Mouse (Mus musculus) 3T3-L1 (cell line): ENCODE data around the gene Ypel4.
"Not testable (repeated sequence)": the region's sequence is repeated elsewhere in the genome, so short reads cannot be mapped to it uniquely, and the experiment has no call there.

Source experiments
- DNase-seq: peaks from one replicate; pipeline ENCODE4 v3.0.0-alpha.2; 2015; ENCODE audit warnings: low read depth, low spot score

The Ypel4 gene

GRCm38 (mm10) chr2:84727172-84727858 is 6.5 kb upstream of the Ypel4 start, which contains the start of gene Clp1:
TSS of gene Clp1 (minus strand) at chr2:84727350.
- DNase-seq: peak; percentile 100

GRCm38 (mm10) chr2:84728191-84728590 is 5.7 kb upstream of the Ypel4 start:
- DNase-seq: not testable (repeated sequence)

- DNase-seq: no peak
These were observed 2.7 kb upstream of the Ypel4 start for GRCm38 (mm10) chr2:84731206-84731605.

GRCm38 (mm10) chr2:84732394-84732793 is 1.5 kb upstream of the Ypel4 start:
- no peak for DNase-seq

- DNase-seq: peak; percentile 34
These were observed 550 bp downstream of the Ypel4 start for GRCm38 (mm10) chr2:84734351-84734864.

GRCm38 (mm10) chr2:84734919-84735318 is 1.1 kb downstream of the Ypel4 start:
- no peak for DNase-seq

- peak; percentile 14 for DNase-seq
These were observed 1.6 kb downstream of the Ypel4 start for GRCm38 (mm10) chr2:84735346-84735920.

GRCm38 (mm10) chr2:84736312-84737161 is 2.7 kb downstream of the Ypel4 start:
- peak; percentile 9 for DNase-seq

- peak; percentile 24 for DNase-seq
These were observed 3.6 kb downstream of the Ypel4 start for GRCm38 (mm10) chr2:84737451-84737925.

GRCm38 (mm10) chr2:84738271-84738911 is 4.5 kb downstream of the Ypel4 start:
- DNase-seq: peak; percentile 68

GRCm38 (mm10) chr2:84740608-84741333 is 6.9 kb downstream of the Ypel4 start:
- DNase-seq: peak; percentile 75

- no peak for DNase-seq
These were observed 8.1 kb downstream of the Ypel4 start for GRCm38 (mm10) chr2:84741841-84742450.

GRCm38 (mm10) chr2:84742451-84743283 is 8.8 kb downstream of the Ypel4 start:
- peak; percentile 64 for DNase-seq

GRCm38 (mm10) chr2:84743561-84743960 is 9.7 kb downstream of the Ypel4 start, which contains the start of gene Gm19426:
TSS of gene Gm19426 (minus strand) at chr2:84743655.
- DNase-seq: peak; percentile 98

GRCm38 (mm10) chr2:84744126-84744525 is 10.3 kb downstream of the Ypel4 start:
- DNase-seq: peak; percentile 64

- no peak for DNase-seq
These were observed 16.3 kb downstream of the Ypel4 start for GRCm38 (mm10) chr2:84750115-84750514.

- DNase-seq: no peak
These were observed 22.4 kb downstream of the Ypel4 start for GRCm38 (mm10) chr2:84756245-84756644.

GRCm38 (mm10) chr2:84757026-84757682 is 23.3 kb downstream of the Ypel4 start:
- DNase-seq: no peak
